10 mouse cellular contexts compared by ENCODE assay signal in genomic region chr1:109985468-109985867, GRCm38 (mm10). TPM values are rescaled to one million over a fixed set of nuclear protein-coding genes. Genes with fewer than 3 reads are reported as not detected.
DNase-seq lines count a peak whose midpoint lies in the region; ATAC-seq and TF ChIP-seq lines count a peak whose summit lies in the region.
"Had no signal": no experiment of that assay in that cellular context is flagged by ENCODE, and none has a peak within 500 bp of the region (broad histone marks: within the 10 kb centered on the region; RNA-seq: fewer than 3 reads in every experiment).

No protein-coding gene starts in this region.

- 0% methylated on average over 1 of the region's 1 CpGs for WGBS in forebrain, embryonic 14.5 days
- WGBS in midbrain, embryonic 12.5 days, result 5% methylated on average over 1 of the region's 1 CpGs

- H3K4me2 ChIP-seq in forebrain, embryonic 14.5 days (ENCODE audit: low read length), result no peak overlapping the region
- no peak overlapping the region for H3K4me2 ChIP-seq in midbrain, embryonic 12.5 days (replicated peaks)

- no peaks in the 10 kb centered on the region for H3K36me3 ChIP-seq in ES-E14 (ENCODE audit: control insufficient read depth, insufficient read depth, low read length, poor library complexity, severe bottlenecking)
- no peaks in the 10 kb centered on the region for H3K36me3 ChIP-seq in forebrain, embryonic 14.5 days (ENCODE audit: control insufficient read depth, insufficient read depth, low read length)
- H3K36me3 ChIP-seq in midbrain, embryonic 12.5 days, result no peaks in the 10 kb centered on the region

- no peaks in the 10 kb centered on the region for H3K4me1 ChIP-seq in ES-E14 (ENCODE audit: control insufficient read depth in 2 of 2, insufficient read depth in 2 of 2, low read length in 2 of 2, poor library complexity in 1 of 2)
- peaks cover 6% of the 10 kb centered on the region; the same call in 1 of the 2 replicates for H3K4me1 ChIP-seq in forebrain, embryonic 14.5 days (ENCODE audit: control insufficient read depth, insufficient read depth, low read length)
- H3K4me1 ChIP-seq in midbrain, embryonic 12.5 days, result peaks cover 21% of the 10 kb centered on the region

- ATAC-seq in forebrain, embryonic 14.5 days, result peak; percentile 36
- ATAC-seq in midbrain, embryonic 12.5 days (ENCODE audit: low FRiP score, low read depth), result peak; percentile 51

- no peak overlapping the region for H3K4me3 ChIP-seq in ES-E14 (ENCODE audit: insufficient read depth in 1 of 2, low read depth in 1 of 2, low read length in 2 of 2, poor library complexity in 1 of 2, severe bottlenecking in 1 of 2)
- no peak overlapping the region for H3K4me3 ChIP-seq in forebrain, embryonic 14.5 days (ENCODE audit: low read depth, low read length)
- no peak overlapping the region for H3K4me3 ChIP-seq in midbrain, embryonic 12.5 days

- intact Hi-C loops in gastrocnemius, postnatal 36 days (cut with DNase I), result no loop called here

- in situ Hi-C loops in ES-E14 (cut with MboI; ENCODE audit: low sequenced_read_pairs in 2 of 2, unreplicated experiment in 2 of 2), result no loop called here

- DNase-seq in ES-E14 (ENCODE audit: low read depth, low spot score), result peak; percentile 40
- DNase-seq in cerebellum, adult 11-12 months, result peak; percentile 80
- DNase-seq in forebrain, embryonic 14.5 days (ENCODE audit: low spot score), result peak; percentile 75
- no peak for DNase-seq in ovary, adult 18-20 months (ENCODE audit: low spot score)
- DNase-seq in thymus, postnatal 0 days (ENCODE audit: low spot score), result no peak
- DNase-seq in T-cell, adult 2 months (ENCODE audit: low spot score), result no peak
- DNase-seq in gastrocnemius, postnatal 36 days, result no peak
- DNase-seq: lung, postnatal 36 days had no signal

- no peaks in the 10 kb centered on the region for H3K9me3 ChIP-seq in ES-E14 (ENCODE audit: control insufficient read depth, insufficient read depth, low read depth, low read length)
- H3K9me3 ChIP-seq in forebrain, embryonic 14.5 days (replicated peaks; ENCODE audit: control insufficient read depth, low read length), result no peaks in the 10 kb centered on the region
- no peaks in the 10 kb centered on the region for H3K9me3 ChIP-seq in midbrain, embryonic 12.5 days

- H3K9ac ChIP-seq in ES-E14 (ENCODE audit: insufficient read depth, low read depth, low read length, poor library complexity, severe bottlenecking), result no peak overlapping the region
- no peak overlapping the region for H3K9ac ChIP-seq in forebrain, embryonic 14.5 days (ENCODE audit: low read length)
- no peak overlapping the region for H3K9ac ChIP-seq in midbrain, embryonic 12.5 days (replicated peaks)

- no peak overlapping the region for H3K27ac ChIP-seq in ES-E14 (ENCODE audit: insufficient read depth, low read depth, low read length, poor library complexity, severe bottlenecking)
- no peak overlapping the region for H3K27ac ChIP-seq in forebrain, embryonic 14.5 days (ENCODE audit: low read depth, low read length)
- no peak overlapping the region for H3K27ac ChIP-seq in midbrain, embryonic 12.5 days (replicated peaks)

- H3K27me3 ChIP-seq in forebrain, embryonic 14.5 days (replicated peaks; ENCODE audit: control insufficient read depth, insufficient read depth, low read length), result no peaks in the 10 kb centered on the region
- H3K27me3 ChIP-seq in midbrain, embryonic 12.5 days, result no peaks in the 10 kb centered on the region

TF ChIP-seq in ES-E14, 5 proteins besides CTCF, POLR2A, EP300 and RAD21:
- 0 out of 2 replicates have a peak, but pooled peaks have one; percentile 22 for TF ChIP-seq ZC3H11A (IDR thresholded peaks at IDR 0.05; ENCODE audit: borderline replicate concordance, low read depth, low read length)
- no peak for TF ChIP-seq MAFK (IDR thresholded peaks at IDR 0.05; ENCODE audit: insufficient read depth, low read depth, low read length)
TF ChIP-seq in ES-E14: peak in this region for 1.

RNA-seq across cellular contexts. Expression of gene Cdh7, which starts 3.2 kb away (rescaled TPM):
- not detected in 2 replicates for total RNA-seq in ES-E14 (2012; rRNA removed)
- polyA plus RNA-seq in forebrain, embryonic 14.5 days (2014; fragmentation: Nextera tagmentation; extraction: Ambion mirVana), result 7.7 and 12.4 TPM in 2 replicates
- 5.2 and 6.4 TPM in 2 replicates for polyA plus RNA-seq in midbrain, embryonic 12.5 days (2016; fragmentation: Nextera tagmentation; extraction: Ambion mirVana)
- 0.12 and 0.21 TPM in 2 replicates for polyA plus RNA-seq in thymus, postnatal 0 days (2015; fragmentation: Nextera tagmentation; extraction: Ambion mirVana)
- not detected for total RNA-seq in gastrocnemius, postnatal 36 days (2021)
- polyA plus RNA-seq: testis, adult 2 months had no signal

Comparison
In these comparisons a context has a peak if more than half of its experiments do, and no peak if none do; other contexts are left out.
1. DNase-seq: peak in ES-E14 (single experiment), cerebellum, adult 11-12 months (single experiment) and forebrain, embryonic 14.5 days (single experiment); none in ovary, adult 18-20 months (single experiment), thymus, postnatal 0 days (single experiment), T-cell, adult 2 months (single experiment) and gastrocnemius, postnatal 36 days (0 of 2).